Mouse (Mus musculus): ENCODE data around the gene Rpl35a. TPM values are rescaled to one million over a fixed set of nuclear protein-coding genes. Genes with fewer than 3 reads are reported as not detected.

The Rpl35a gene
- 600 and 645 TPM in 2 replicates for polyA plus RNA-seq (2015; fragmentation: Nextera tagmentation; extraction: Ambion mirVana)

DNA sequence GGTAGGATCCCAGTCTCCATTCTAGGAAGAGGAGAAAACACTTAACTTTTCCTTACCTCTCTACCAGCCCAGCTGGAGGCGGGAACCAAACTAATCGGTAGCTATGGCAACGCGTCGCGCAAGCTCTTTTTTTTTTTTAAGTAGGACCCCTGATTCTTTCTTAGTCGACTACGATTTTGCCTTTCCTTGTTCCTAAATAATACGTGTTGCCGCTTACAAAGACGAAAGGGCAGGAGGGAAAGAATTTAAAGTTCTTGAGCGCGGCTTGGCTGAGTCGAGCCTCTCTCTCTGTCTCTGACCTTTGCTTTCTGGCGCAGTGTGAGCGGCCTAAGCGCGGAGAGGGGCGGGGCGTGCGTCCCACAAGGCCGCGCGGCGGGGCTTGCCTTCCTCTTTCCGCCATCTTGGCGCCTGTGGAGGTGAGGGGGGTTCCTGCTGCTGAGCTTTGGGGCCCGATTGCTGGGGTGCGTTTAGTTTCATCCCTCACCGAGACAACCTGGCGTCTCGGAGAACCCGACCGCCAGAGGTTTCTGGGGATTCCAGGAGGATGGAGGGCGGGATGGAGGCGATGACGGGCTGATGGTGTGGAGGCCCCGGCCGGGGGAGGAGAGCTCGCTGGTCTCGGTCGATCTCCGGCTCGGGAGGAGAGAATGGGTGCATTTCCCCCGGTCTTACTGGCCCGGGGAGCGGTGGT, at the start of gene Rpl35a, which contains the start of gene Iqcg:
Rpl35a (plus strand) TSS at position 359 of the 691 bp plus-strand sequence.
Iqcg (minus strand) TSS at position 124 of the 691 bp plus-strand sequence.
- Histone ChIP-seq H3K9ac (peak within 1 kb of the TSS; percentile 99), H3K4me3 (peak within 1 kb of the TSS; percentile 95), H3K27me3 (no peaks in the 10 kb centered on the region), H3K4me2 (peak within 1 kb of the TSS; percentile 86), H3K27ac (replicated peaks) (peak within 1 kb of the TSS; percentile 90), H3K36me3 (peaks cover 32% of the 10 kb centered on the region), H3K9me3 (no peaks in the 10 kb centered on the region), H3K4me1 (replicated peaks) (peaks cover 31% of the 10 kb centered on the region)
- peak; percentile 94 for ATAC-seq (ENCODE audit: low read depth)
- WGBS = under 1% methylated on average over 47 of the region's 47 CpGs

DNA sequence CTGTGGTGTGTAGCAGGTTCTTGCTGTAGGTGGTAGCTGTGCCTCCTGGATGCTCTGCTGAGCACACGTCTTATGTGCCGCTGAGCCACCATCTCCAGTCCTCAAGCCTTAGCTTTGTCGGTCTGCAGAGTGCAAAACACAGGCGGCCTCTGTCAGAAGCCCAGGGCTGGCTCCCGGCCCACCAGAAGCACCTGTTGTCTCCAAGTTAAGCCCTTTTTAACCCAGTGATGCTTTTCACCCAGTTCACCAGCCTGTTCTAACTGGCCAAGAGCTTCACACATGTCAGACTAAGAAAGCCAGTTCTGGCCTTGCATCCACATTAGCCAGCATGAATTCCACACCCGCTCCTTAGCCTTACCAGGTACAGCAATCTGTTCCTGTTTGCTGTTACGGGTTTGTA, 49.4 kb upstream of the Rpl35a start:
- H3K9ac ChIP-seq = no peak overlapping the region
- no peaks in the 10 kb centered on the region for H3K27me3 ChIP-seq
- H3K27ac ChIP-seq (replicated peaks) = no peak overlapping the region
- no peaks in the 10 kb centered on the region for H3K9me3 ChIP-seq
- H3K4me1 ChIP-seq (replicated peaks) = 0 out of 2 replicates have a peak, but pooled peaks cover 3% of the 10 kb centered on the region
- no peak for ATAC-seq (ENCODE audit: low read depth)
- peaks cover 79% of the 10 kb centered on the region for H3K36me3 ChIP-seq
- H3K4me3 ChIP-seq = no peak overlapping the region
- H3K4me2 ChIP-seq = no peak overlapping the region
- WGBS = 90% methylated on average over 7 of the region's 7 CpGs

DNA sequence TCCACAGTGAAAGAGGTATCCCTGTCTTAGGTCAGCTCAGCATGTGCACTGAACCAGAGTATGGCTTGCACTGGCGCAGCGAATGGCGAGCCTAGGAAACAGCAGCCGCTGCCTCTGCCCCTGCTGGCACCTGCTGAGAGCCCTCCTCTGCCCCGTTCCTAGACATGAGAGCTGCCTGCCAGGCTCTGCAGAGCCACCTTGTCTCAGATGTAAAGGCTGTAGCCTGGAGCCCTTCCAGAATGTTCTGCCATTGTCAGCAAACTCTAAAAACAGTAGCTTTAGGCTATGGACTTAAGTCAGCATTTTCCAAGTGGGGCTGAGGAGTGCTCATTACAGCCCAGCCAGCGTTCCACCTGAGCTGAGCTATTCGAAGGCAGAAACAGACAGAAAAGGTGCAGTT, 48.8 kb upstream of the Rpl35a start:
- H3K27me3 ChIP-seq = no peaks in the 10 kb centered on the region
- H3K4me3 ChIP-seq = no peak overlapping the region
- no peaks in the 10 kb centered on the region for H3K9me3 ChIP-seq
- no peak for ATAC-seq (ENCODE audit: low read depth)
- 83% methylated on average over 7 of the region's 7 CpGs for WGBS
- no peak overlapping the region for H3K4me2 ChIP-seq
- H3K36me3 ChIP-seq = peaks cover 79% of the 10 kb centered on the region
- no peak overlapping the region for H3K9ac ChIP-seq
- H3K27ac ChIP-seq (replicated peaks) = no peak overlapping the region
- 0 out of 2 replicates have a peak, but pooled peaks cover 3% of the 10 kb centered on the region for H3K4me1 ChIP-seq (replicated peaks)

DNA sequence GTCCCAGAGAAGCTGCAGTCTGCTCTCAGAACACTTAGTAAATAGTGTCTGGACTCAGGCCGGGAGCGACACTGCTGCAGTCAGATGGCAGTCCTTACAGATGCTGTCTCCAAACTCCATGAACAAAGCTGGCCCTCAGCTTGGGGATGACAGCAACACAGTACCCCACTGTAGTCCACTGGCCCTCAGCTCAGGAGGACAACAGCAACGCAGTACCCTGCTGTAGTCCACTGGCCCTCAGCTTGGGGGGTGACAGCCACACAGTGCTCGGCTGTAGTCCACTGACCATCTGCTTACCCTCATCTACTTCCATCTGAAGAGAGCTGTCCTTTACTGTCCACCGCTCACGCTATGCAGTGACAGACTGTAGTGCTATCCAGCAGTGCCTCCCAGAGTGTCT, 46.1 kb upstream of the Rpl35a start:
- no peak for ATAC-seq (ENCODE audit: low read depth)

DNA sequence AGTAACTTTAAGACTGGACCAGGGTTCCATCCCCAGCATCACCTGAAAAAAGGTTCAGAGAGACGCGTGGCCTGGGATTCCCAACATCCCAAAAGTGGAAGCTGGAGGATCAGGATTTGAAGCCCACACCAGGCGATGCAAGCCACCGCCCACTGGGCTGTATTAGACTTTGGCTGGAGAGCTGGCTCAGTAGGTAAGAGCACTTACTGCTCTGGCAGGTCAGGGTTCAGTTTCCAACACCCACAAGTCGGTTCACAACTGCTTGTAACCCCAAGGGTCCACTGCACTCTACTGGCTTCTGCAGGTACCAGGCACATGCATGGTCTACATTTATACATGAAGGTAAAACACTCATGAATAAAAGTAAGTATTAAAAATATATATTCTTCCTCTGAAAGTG, 42.5 kb upstream of the Rpl35a start:
- Histone ChIP-seq H3K27ac (replicated peaks) (no peak overlapping the region), H3K9ac (no peak overlapping the region), H3K27me3 (no peaks in the 10 kb centered on the region), H3K4me1 (replicated peaks) (no peaks in the 10 kb centered on the region), H3K4me3 (no peak overlapping the region), H3K9me3 (no peaks in the 10 kb centered on the region), H3K36me3 (peaks cover 76% of the 10 kb centered on the region), H3K4me2 (no peak overlapping the region)
- 93% methylated on average over 5 of the region's 5 CpGs for WGBS
- ATAC-seq (ENCODE audit: low read depth) = no peak

More for the DNA sequence above, 46.1 kb upstream of the Rpl35a start:
- Histone ChIP-seq H3K4me3 (no peak overlapping the region), H3K4me1 (replicated peaks) (no peaks in the 10 kb centered on the region), H3K9ac (no peak overlapping the region), H3K9me3 (no peaks in the 10 kb centered on the region), H3K36me3 (peaks cover 93% of the 10 kb centered on the region), H3K27ac (replicated peaks) (no peak overlapping the region), H3K4me2 (no peak overlapping the region), H3K27me3 (no peaks in the 10 kb centered on the region)
- 94% methylated on average over 6 of the region's 6 CpGs for WGBS

DNA sequence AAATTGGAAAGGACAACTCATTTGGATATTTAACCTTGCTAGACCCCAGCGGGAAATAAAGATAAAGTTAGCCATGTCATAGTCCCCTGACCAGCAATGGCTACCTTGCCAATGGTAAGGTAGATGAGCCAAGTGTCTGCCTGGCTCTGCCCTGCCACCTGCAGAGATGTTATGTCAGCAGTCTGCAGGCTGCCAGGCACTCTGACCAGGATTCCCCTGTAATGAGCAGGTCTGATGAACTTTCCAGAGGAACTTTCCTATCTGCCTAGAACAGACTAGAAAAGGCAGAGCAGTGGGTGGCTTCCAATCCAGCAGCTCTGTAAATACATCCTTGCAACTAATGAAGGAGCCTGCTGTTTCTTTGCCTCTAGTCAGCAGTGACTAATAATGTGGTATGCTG, 41.3 kb upstream of the Rpl35a start:
- Histone ChIP-seq H3K4me3 (no peak overlapping the region), H3K9ac (no peak overlapping the region), H3K4me1 (replicated peaks) (no peaks in the 10 kb centered on the region), H3K9me3 (no peaks in the 10 kb centered on the region), H3K27me3 (no peaks in the 10 kb centered on the region), H3K36me3 (peaks cover 65% of the 10 kb centered on the region), H3K4me2 (no peak overlapping the region), H3K27ac (replicated peaks) (no peak overlapping the region)
- WGBS = 85% methylated on average over 1 of the region's 1 CpGs
- no peak for ATAC-seq (ENCODE audit: low read depth)

DNA sequence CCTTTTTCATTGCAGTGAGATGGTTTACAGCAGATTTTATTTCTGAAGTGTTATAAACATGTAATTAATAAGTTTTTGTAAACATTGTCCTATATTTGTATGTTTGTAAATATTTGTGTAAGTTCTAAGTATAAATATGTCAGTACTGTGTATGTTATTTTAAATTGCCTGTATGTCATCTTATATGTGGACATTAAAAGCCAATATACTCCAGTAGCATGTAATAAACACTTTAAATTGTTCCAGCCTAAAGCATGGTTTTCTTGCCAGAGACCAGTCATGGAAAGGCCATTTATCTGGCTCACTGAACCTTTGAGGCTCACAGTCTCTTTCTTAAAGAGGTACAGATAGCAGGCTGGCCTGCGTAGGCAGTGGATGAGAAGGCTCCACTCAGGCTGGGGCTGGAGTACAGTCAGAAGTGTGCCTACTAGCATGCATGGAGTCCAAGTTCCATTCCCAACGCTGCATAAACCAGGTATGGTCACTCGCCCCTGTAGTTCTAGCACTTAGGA, 40.8 kb upstream of the Rpl35a start:
- H3K9ac ChIP-seq = no peak overlapping the region
- peaks cover 60% of the 10 kb centered on the region for H3K36me3 ChIP-seq
- H3K4me1 ChIP-seq (replicated peaks) = no peaks in the 10 kb centered on the region
- H3K9me3 ChIP-seq = no peaks in the 10 kb centered on the region
- H3K27me3 ChIP-seq = no peaks in the 10 kb centered on the region
- 91% methylated on average over 3 of the region's 3 CpGs for WGBS
- ATAC-seq (ENCODE audit: low read depth) = no peak
- H3K27ac ChIP-seq (replicated peaks) = no peak overlapping the region
- H3K4me2 ChIP-seq = no peak overlapping the region
- H3K4me3 ChIP-seq = no peak overlapping the region

DNA sequence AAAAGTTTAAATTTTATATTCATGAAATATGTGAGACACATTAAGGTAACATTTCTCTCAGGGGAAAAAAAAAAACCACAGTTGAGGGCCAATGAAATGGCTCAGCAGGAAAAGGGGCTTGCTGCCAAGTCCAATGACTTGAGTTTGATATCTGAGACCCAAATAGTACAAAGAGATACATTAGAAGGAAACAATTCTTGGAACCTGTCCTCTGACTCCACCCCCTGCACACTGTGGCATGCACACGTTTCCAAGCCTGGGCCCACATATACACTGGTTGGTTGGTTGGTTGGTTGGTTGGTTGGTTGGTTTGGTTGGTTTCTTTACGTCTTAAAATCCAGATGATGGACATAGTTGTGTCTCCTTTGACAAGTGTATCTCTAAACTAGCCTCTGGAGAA, 40.3 kb upstream of the Rpl35a start:
- H3K36me3 ChIP-seq = peaks cover 55% of the 10 kb centered on the region
- no peaks in the 10 kb centered on the region for H3K9me3 ChIP-seq
- no peaks in the 10 kb centered on the region for H3K4me1 ChIP-seq (replicated peaks)
- 94% methylated on average over 2 of the region's 2 CpGs for WGBS
- no peaks in the 10 kb centered on the region for H3K27me3 ChIP-seq
- no peak overlapping the region for H3K4me2 ChIP-seq
- no peak for ATAC-seq (ENCODE audit: low read depth)
- H3K27ac ChIP-seq (replicated peaks) = no peak overlapping the region
- no peak overlapping the region for H3K4me3 ChIP-seq
- H3K9ac ChIP-seq = no peak overlapping the region

DNA sequence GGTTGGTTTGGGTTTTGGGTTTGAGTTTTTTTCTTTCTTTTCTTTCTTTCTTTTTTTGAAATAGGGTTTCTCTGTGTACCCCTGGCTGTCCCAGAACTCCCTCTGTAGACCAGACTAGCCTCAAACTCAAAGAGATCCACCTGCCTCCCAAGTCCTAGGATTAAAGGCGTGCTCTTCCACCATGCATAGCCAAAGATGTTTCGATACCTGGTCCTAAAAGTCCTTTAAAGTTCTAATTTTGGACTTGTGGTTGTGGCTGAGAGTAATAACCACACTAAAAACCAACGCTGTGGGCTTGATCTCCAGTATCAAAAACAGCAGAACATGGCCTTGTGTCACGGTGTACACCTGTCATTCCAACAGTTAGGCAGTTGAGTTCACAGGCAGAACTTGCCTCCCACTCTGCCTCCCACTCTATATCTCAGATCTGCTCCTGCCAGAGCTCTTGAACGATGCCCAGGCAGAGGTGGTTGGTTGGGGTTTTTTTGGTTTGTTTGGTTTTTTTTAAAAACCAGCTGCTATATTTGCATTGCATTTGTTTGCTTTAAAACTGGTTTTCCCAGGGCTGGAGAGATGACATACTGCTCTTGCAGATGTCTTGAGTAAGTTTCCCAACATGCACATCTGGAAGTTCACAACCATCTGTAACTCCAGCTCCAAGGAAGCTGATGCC, 38.4 kb upstream of the Rpl35a start:
- H3K9ac ChIP-seq = no peak overlapping the region
- no peaks in the 10 kb centered on the region for H3K27me3 ChIP-seq
- H3K4me1 ChIP-seq (replicated peaks) = no peaks in the 10 kb centered on the region
- H3K9me3 ChIP-seq = no peaks in the 10 kb centered on the region
- ATAC-seq (ENCODE audit: low read depth) = no peak
- H3K4me3 ChIP-seq = no peak overlapping the region
- no peak overlapping the region for H3K4me2 ChIP-seq
- H3K36me3 ChIP-seq = peaks cover 38% of the 10 kb centered on the region
- 92% methylated on average over 5 of the region's 5 CpGs for WGBS
- no peak overlapping the region for H3K27ac ChIP-seq (replicated peaks)

DNA sequence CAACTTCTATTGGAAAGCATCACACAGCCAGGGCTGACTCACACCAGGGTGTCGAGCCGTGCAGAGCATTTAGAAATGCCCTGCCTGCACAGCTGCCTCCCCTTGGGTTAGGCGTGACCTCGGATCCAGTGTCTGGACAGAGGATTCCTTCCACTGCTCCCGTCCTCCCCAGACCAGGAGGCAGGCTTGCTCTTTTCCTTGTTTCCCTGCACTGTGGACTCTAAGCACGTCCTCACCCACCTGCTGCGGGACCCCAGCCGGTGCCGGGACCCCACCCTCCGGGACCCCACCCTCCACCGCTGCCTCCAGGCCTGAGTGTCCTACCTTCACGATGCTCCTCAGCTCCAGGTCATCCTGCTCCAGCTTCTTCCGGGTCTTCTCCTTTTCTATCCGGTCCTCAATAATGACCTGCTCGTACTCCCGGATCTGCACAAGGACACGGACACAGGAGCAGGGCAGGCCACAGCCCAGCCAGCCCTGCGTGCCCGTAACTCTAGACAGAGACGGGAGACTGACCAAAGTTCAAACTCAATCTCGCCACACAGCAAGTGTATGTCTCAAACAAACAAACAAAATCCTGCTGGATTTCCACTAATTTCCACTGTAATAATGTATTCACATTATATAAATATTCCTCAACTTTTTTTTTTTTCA, 37.0 kb upstream of the Rpl35a start:
- peaks cover 25% of the 10 kb centered on the region for H3K36me3 ChIP-seq
- no peaks in the 10 kb centered on the region for H3K27me3 ChIP-seq
- no peaks in the 10 kb centered on the region for H3K4me1 ChIP-seq (replicated peaks)
- H3K9ac ChIP-seq = no peak overlapping the region
- no peaks in the 10 kb centered on the region for H3K9me3 ChIP-seq
- 75% methylated on average over 21 of the region's 21 CpGs for WGBS
- H3K4me2 ChIP-seq = no peak overlapping the region
- H3K27ac ChIP-seq (replicated peaks) = no peak overlapping the region
- H3K4me3 ChIP-seq = no peak overlapping the region
- ATAC-seq (ENCODE audit: low read depth) = no peak

DNA sequence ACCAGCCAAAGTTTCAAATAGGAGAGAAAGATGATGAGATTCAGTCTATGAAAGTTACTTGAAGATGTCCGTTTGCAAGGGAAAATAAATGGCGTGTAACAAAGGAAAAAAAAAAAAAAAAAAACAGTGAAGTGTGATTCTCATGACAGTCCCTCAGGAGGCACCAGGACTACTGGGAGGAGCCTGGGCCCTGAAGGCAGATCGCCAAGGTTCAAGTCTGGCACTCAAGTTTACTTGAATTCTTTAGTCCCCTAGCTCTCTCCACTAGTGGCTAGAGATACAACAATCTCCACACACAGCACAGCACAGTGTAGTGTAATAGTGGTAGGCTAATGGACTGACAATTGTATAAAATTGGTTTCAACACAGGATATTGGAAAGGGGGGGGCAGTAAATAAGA, 34.9 kb upstream of the Rpl35a start:
- no peak overlapping the region for H3K4me3 ChIP-seq
- no peaks in the 10 kb centered on the region for H3K9me3 ChIP-seq
- H3K36me3 ChIP-seq = peaks cover 9% of the 10 kb centered on the region; the same call in 1 of the 2 replicates
- no peak overlapping the region for H3K9ac ChIP-seq
- ATAC-seq (ENCODE audit: low read depth) = no peak
- H3K27ac ChIP-seq (replicated peaks) = no peak overlapping the region
- no peaks in the 10 kb centered on the region for H3K4me1 ChIP-seq (replicated peaks)
- WGBS = 82% methylated on average over 3 of the region's 3 CpGs
- no peak overlapping the region for H3K4me2 ChIP-seq
- H3K27me3 ChIP-seq = no peaks in the 10 kb centered on the region

DNA sequence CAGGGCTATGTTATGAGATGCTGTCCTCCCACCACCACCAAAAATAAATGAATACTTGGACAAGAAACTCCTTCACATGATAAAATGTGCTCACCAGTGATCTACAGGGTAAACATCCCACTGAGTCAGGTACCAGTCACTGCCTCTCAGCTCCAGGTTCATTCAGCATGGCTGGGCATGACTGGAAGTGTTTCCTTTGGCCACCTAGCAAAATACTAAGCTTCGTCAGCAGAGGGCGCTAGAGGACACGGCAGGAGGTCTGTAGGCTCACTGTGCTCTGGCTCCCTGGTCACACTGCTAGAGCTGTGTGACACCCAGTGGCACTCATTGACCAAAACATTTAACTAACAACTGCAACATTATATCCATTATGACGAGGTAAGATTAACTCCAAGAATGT, 32.5 kb upstream of the Rpl35a start:
- Histone ChIP-seq H3K4me1 (replicated peaks) (no peaks in the 10 kb centered on the region), H3K9me3 (no peaks in the 10 kb centered on the region), H3K4me3 (no peak overlapping the region), H3K4me2 (no peak overlapping the region), H3K27ac (replicated peaks) (no peak overlapping the region), H3K27me3 (no peaks in the 10 kb centered on the region), H3K9ac (no peak overlapping the region), H3K36me3 (no peaks in the 10 kb centered on the region)
- ATAC-seq (ENCODE audit: low read depth) = peak; percentile 40; the same call in 1 of the 2 replicates
- WGBS = 5% methylated on average over 4 of the region's 4 CpGs

All from neural tube, embryonic 13.5 days (tissue).